Mouse (Mus musculus) forebrain, embryonic 14.5 days (tissue): ENCODE results near the gene Samd14. TPM values are rescaled to one million over a fixed set of nuclear protein-coding genes. Genes with fewer than 3 reads are reported as not detected.
"Not testable (repeated sequence)": the region's sequence is repeated elsewhere in the genome, so short reads cannot be mapped to it uniquely, and the experiment has no call there.

ENCODE experiments used
- ATAC-seq: fragments of 200-750 bp; cut with Nextera tagmentation; 2 replicates; pipeline ENCODE4 v1.8.0; 2017; ENCODE audit warnings: mild to moderate bottlenecking, moderate library complexity
- DNase-seq: peaks from one replicate; pipeline ENCODE4 v3.0.0-alpha.2; 2015; ENCODE audit warnings: low spot score
- H3K27ac ChIP-seq: fragments of 300-500 bp; sonication (generic); 2 replicates; pipeline ENCODE4 v1.5.1; 2014; ENCODE audit warnings: low read depth, mild to moderate bottlenecking, control low read depth, low read length, moderate library complexity
- H3K27me3 ChIP-seq: fragments of 300-500 bp; sonication (generic); replicated peaks from 2 replicates; pipeline ENCODE4 v1.6.1; 2014; ENCODE audit warnings: low read length, control low read depth, mixed read lengths; ENCODE audit not compliant: control insufficient read depth, insufficient read depth
- H3K36me3 ChIP-seq: fragments of 300-500 bp; sonication (generic); 2 replicates; pipeline ENCODE4 v1.6.1; 2014; ENCODE audit warnings: low read length, control low read depth; ENCODE audit not compliant: control insufficient read depth, insufficient read depth
- H3K4me1 ChIP-seq: fragments of 300-500 bp; sonication (generic); 2 replicates; pipeline ENCODE4 v1.6.1; 2014; ENCODE audit warnings: antibody characterized with exemption, low read length, control low read depth; ENCODE audit not compliant: control insufficient read depth, insufficient read depth
- H3K4me2 ChIP-seq: fragments of 300-500 bp; sonication (generic); 2 replicates; pipeline ENCODE4 v1.6.1; 2014; ENCODE audit warnings: mild to moderate bottlenecking, control low read depth, low read length
- H3K4me3 ChIP-seq: fragments of 300-500 bp; sonication (generic); 2 replicates; pipeline ENCODE4 v1.5.1; 2014; ENCODE audit warnings: low read depth, low read length, control low read depth
- H3K9ac ChIP-seq: fragments of 300-500 bp; sonication (generic); 2 replicates; pipeline ENCODE4 v1.6.1; 2014; ENCODE audit warnings: mild to moderate bottlenecking, low read length, control low read depth, moderate library complexity
- H3K9me3 ChIP-seq: fragments of 300-500 bp; sonication (generic); replicated peaks from 2 replicates; pipeline ENCODE4 v1.6.1; 2016; ENCODE audit warnings: low read length, control low read depth, mixed read lengths; ENCODE audit not compliant: control insufficient read depth
- WGBS: fragments of 180-500 bp; shearing (Covaris S2); extraction: QIAGEN DNeasy Blood & Tissue Kit; methylation state at CpG from one replicate; pipeline ENCODE4 v1.1.7; 2014; 5-methylcytosine and 5-hydroxymethylcytosine counted together
- polyA plus RNA-seq: library from polyadenylated mRNA; unstranded; fragments of >200 nt; fragmentation: Nextera tagmentation; extraction: Ambion mirVana; gene quantifications from 2 replicates; pipeline ENCODE4 v1.2.1, GENCODE M21; 2014

The Samd14 gene
- polyA plus RNA-seq = 81.7 and 96.5 TPM in 2 replicates

DNA sequence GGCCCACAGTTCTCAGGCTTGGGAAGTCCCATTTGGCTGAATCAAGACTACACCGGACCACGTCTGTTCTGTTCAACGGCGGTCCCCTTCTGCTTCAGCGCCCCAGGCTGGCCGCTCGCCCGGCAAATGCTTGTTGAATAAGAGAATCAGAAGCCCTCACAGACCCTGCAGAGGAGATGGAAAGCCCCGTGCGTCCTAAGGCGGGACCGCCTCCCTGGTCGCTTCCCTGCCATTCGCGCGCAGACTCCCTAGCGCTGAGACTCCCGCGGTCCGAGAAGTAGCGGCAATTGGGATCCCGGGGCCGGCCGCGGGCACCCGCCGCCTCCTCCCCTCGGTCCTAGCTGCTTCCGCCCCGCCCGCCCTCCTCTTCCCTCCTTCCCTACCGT is at the start of gene Samd14:
Gene Samd14 (plus strand): TSS at position 251 of the 386 bp plus-strand sequence.
- DNase-seq (peak; percentile 94), ATAC-seq (peak; percentile 85)
- Histone ChIP-seq H3K9ac (peak within 1 kb of the TSS; percentile 99), H3K27ac (peak within 1 kb of the TSS; percentile 98), H3K36me3 (peaks cover 21% of the 10 kb centered on the region), H3K4me2 (peak within 1 kb of the TSS; percentile 92), H3K27me3 (no peaks in the 10 kb centered on the region), H3K9me3 (no peaks in the 10 kb centered on the region), H3K4me1 (peaks cover 46% of the 10 kb centered on the region), H3K4me3 (peak within 1 kb of the TSS; percentile 91)
- WGBS = under 1% methylated on average over 32 of the region's 32 CpGs

DNA sequence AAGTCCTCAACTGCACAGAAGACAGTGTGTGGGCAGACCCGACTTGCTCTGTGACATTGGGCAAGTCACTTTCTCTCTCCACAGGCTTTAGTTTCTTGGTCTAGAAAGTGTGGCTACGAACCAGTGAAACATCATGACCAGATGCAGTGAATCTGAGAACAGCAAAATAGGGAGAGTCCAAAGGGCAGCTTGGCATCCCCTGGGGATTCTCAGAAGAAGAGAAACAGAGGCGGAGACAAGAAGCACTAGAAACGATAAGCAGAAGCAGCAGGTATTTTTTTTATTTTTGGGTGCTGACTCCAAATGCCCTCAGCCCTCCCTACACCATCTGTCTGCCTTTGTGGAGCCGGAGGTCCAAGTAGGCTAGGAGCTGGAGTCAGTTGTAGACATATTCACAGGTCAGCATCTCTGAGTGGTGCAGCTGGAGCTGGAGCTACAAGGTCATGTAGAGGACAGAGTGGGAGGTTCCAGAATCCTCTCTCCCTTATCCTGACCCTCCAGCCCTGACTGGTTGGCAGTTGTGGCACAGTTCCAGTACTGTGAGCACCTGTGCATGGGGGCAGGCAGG is 47.1 kb upstream of the Samd14 start:
- Histone ChIP-seq H3K9me3 (no peaks in the 10 kb centered on the region), H3K27ac (no peak overlapping the region), H3K27me3 (no peaks in the 10 kb centered on the region), H3K4me1 (no peaks in the 10 kb centered on the region), H3K9ac (no peak overlapping the region), H3K4me2 (no peak overlapping the region), H3K4me3 (no peak overlapping the region), H3K36me3 (no peaks in the 10 kb centered on the region)
- DNase-seq (no peak), ATAC-seq (no peak)
- WGBS = 83% methylated on average over 5 of the region's 5 CpGs

DNA sequence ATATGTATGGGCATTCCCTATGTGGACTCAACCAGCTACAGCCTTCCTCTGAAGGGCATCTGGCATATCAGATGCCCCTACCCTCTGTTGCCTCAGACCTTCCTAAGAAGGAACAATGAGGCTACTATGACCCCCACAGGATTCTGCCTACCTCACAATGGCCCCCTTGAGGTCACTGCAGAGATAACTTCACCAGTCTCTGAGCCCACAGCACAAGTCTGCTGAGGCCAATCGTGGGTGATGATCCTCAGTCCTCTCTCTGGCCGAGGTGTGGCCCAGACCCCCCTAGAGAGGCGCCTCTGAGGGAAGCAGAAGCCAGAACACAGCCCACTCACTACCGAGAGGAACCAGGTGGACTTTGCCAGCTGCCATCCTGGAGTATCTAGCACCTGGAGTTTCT is 42.3 kb upstream of the Samd14 start, which contains the start of gene Hils1:
Gene Hils1 (plus strand): TSS at position 175 of the 400 bp plus-strand sequence.
- no peaks in the 10 kb centered on the region for H3K4me1 ChIP-seq
- H3K27ac ChIP-seq = no peak within 1 kb of the TSS
- no peak within 1 kb of the TSS for H3K4me3 ChIP-seq
- no peaks in the 10 kb centered on the region for H3K9me3 ChIP-seq
- no peak for DNase-seq
- no peak for ATAC-seq
- no peak within 1 kb of the TSS for H3K4me2 ChIP-seq
- no peaks in the 10 kb centered on the region for H3K27me3 ChIP-seq
- H3K36me3 ChIP-seq = no peaks in the 10 kb centered on the region
- no peak within 1 kb of the TSS for H3K9ac ChIP-seq
- WGBS = 58% methylated on average over 4 of the region's 4 CpGs

DNA sequence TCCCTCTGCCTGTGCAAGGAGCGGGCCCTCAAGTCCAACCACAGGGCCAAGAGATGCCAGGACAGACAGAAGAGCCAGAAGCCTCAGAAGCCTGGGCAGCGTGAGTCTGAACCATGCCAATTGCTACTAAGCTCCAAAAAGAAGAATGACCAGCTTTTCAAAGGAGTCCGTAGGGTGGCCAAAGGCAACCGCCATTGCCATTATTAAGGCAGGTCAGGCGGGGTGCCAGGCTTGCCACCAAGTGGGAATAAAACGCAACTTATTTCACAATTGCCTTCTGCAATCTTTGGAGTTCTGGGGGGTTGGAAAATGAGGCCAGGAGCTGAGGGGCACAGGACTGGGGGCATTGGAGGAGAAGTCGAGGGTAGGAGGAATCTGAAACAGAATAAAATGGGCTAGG is 41.5 kb upstream of the Samd14 start:
- 74% methylated on average over 7 of the region's 7 CpGs for WGBS
- Histone ChIP-seq H3K4me3 (no peak overlapping the region), H3K36me3 (no peaks in the 10 kb centered on the region), H3K27ac (no peak overlapping the region), H3K4me1 (no peaks in the 10 kb centered on the region), H3K27me3 (no peaks in the 10 kb centered on the region), H3K9ac (no peak overlapping the region), H3K9me3 (no peaks in the 10 kb centered on the region), H3K4me2 (no peak overlapping the region)
- DNase-seq (no peak), ATAC-seq (no peak)

DNA sequence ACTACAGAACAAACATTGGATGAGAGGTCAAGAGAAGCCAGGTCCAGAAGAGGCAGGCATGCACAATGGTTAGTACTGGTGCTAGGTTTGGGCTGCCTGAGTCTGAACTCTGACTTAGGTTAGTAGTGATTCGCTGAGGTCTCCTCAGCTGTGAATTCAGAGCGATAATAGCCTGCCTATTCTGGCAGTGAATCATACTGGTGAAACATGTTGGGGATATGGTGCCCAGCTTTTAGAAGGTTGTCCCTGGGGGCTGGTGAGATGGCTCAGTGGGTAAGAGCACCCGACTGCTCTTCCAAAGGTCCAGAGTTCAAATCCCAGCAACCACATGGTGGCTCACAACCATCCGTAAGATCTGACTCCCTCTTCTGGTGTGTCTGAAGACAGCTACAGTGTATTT is 40.0 kb upstream of the Samd14 start:
- ATAC-seq, H3K4me1 ChIP-seq, H3K27me3 ChIP-seq, H3K4me3 ChIP-seq, DNase-seq, H3K27ac ChIP-seq, H3K9me3 ChIP-seq, H3K4me2 ChIP-seq, H3K9ac ChIP-seq, H3K36me3 ChIP-seq: not testable (repeated sequence)
- WGBS = 91% methylated on average over 4 of the region's 4 CpGs

DNA sequence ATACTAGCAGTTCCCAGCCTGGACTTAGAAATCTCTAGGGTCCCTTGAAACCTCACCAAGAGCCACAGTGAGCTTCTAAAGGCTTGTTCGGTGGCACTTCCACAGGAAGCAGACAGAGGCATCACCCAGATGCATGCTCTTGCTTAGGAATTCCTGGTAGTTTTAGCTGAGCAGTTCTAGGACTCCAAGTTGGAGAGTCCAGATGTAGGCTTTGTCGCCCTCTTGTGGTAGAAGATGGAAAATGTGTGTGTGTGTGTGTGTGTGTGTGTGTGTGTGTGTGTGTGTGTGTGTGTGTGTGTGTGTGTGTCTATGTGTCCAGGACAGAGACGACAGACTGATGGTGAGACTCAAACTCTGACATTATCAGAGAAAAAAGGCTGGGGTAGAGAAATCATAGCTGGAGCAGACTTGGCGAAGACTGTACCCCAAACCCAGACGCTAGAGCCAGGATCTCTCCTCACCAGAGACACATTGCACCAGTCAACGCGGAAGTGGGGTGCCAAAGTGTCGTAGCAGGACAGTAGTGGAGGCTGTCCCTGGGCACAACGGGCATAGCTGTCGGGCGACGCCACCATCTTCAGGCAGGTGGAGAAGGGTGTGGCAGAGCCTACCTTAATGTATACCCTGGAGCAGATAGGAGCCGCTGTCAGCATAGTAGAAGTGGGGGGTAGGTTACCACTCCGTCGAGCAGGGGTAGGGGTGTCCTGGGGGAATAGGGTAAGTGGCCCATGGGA is 39.3 kb upstream of the Samd14 start:
- Histone ChIP-seq H3K36me3 (no peaks in the 10 kb centered on the region), H3K4me3 (no peak overlapping the region), H3K9ac (no peak overlapping the region), H3K27me3 (no peaks in the 10 kb centered on the region), H3K9me3 (no peaks in the 10 kb centered on the region), H3K4me1 (no peaks in the 10 kb centered on the region), H3K27ac (no peak overlapping the region), H3K4me2 (no peak overlapping the region)
- DNase-seq (peak; percentile 82), ATAC-seq (no peak)
- 59% methylated on average over 15 of the region's 15 CpGs for WGBS

DNA sequence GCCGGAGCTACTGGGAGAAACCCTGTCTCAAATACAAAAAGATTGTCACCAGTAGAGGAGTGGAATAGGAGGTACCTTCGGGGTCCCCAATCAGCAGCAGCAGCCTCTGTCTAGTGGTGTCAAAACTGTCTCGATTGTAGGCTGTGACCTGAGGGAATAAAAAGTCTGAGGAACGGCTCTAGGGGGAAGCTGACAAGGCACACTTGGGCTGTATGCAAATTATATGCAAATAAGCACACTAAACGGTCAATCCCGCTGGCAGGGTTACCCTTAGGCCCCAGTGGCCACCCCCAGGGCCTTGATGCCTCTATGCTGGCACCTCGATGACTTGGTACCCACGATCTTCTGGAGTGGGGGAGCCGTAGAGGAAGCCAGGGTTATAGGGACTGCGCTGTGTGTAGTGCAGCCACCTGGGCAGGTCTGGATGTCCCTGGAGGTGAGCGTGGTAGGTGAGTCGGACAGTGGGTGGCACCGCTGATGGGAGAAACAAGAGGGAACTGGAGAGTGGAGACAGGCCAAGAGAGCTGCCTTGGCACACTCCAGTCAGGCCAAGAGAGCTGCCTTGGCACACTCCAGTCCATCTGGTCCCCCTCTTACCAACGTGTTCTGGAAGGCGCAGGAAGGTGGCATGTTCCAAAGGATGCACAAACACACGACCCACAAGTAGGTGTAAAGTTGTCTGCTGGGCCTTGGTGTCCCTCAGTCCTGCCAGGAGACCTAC is 37.6 kb upstream of the Samd14 start:
- H3K9me3 ChIP-seq = no peaks in the 10 kb centered on the region
- H3K4me1 ChIP-seq = no peaks in the 10 kb centered on the region
- no peak overlapping the region for H3K27ac ChIP-seq
- H3K4me3 ChIP-seq = no peak overlapping the region
- H3K9ac ChIP-seq = no peak overlapping the region
- 61% methylated on average over 16 of the region's 16 CpGs for WGBS
- no peak overlapping the region for H3K4me2 ChIP-seq
- ATAC-seq (no peak), DNase-seq (no peak)
- no peaks in the 10 kb centered on the region for H3K36me3 ChIP-seq
- no peaks in the 10 kb centered on the region for H3K27me3 ChIP-seq

DNA sequence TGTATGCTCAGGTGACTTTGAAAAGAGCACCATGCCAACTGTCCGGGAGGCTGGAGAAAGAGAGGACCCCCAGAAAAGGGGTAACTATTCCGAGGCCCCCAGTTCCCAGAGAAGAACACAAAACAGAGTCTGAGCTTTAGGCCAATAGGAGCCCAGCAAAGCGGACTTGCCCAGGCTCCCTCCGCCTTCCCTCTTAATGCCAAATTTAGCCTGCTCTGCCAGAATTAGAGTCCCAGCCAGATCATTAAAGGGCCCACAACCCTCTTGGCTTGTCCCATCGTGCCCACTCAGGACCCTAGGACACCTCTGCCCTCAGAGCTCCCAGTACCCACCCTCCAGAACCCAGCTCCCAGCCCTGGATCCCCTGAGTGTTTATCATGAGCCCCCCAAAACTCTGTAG is 36.8 kb upstream of the Samd14 start:
- H3K27me3 ChIP-seq = no peaks in the 10 kb centered on the region
- peaks cover under 1% of the 10 kb centered on the region; the same call in 1 of the 2 replicates for H3K4me1 ChIP-seq
- no peak overlapping the region for H3K9ac ChIP-seq
- DNase-seq (no peak), ATAC-seq (no peak)
- no peak overlapping the region for H3K4me2 ChIP-seq
- H3K36me3 ChIP-seq = no peaks in the 10 kb centered on the region
- H3K4me3 ChIP-seq = no peak overlapping the region
- 64% methylated on average over 5 of the region's 5 CpGs for WGBS
- no peaks in the 10 kb centered on the region for H3K9me3 ChIP-seq
- no peak overlapping the region for H3K27ac ChIP-seq

DNA sequence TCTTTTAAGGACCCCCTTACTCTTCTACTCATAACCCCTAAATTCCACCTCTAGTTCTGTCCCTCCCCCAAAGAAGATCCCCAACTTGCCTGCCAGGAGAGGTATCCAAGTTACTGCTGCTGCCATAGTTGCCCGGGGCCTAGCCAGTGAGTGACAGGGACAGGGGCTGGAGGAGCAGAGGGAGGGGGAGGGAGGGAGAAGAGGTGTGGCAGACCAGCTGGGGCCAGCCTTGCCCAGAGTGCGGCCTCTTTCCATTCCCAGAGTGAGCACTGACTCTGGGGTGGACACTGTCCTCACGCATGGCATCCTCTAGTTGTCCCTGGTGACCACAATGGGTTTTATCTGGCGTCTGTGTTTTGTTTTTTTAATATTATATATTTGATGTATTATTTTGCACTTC is 36.4 kb upstream of the Samd14 start:
- DNase-seq (no peak), ATAC-seq (no peak)
- no peaks in the 10 kb centered on the region for H3K9me3 ChIP-seq
- 50% methylated on average over 4 of the region's 4 CpGs for WGBS
- no peak overlapping the region for H3K27ac ChIP-seq
- no peak overlapping the region for H3K9ac ChIP-seq
- H3K4me1 ChIP-seq = peaks cover 4% of the 10 kb centered on the region; the same call in 1 of the 2 replicates
- no peak overlapping the region for H3K4me2 ChIP-seq
- no peaks in the 10 kb centered on the region for H3K36me3 ChIP-seq
- no peaks in the 10 kb centered on the region for H3K27me3 ChIP-seq
- no peak overlapping the region for H3K4me3 ChIP-seq
